Mouse (Mus musculus) heart, embryonic 11.5 days (tissue): ENCODE measurements at regions not wholly inside any gene's neighbourhood (a gene's known extent, or its start where the extent isn't known, plus 50 kb on each side); places are given as distances from the start of the nearest gene placed in this dataset.

Experiments used
- ATAC-seq: fragments of 200-750 bp; cut with Nextera tagmentation; replicated peaks from 2 replicates; pipeline ENCODE4 v1.8.0; 2017; ENCODE audit warnings: moderate library complexity; ENCODE audit not compliant: insufficient number of reproducible peaks, low FRiP score, low TSS enrichment
- H3K27ac ChIP-seq: fragments of 300-500 bp; sonication (generic); 2 replicates; pipeline ENCODE4 v1.5.1; 2014; ENCODE audit warnings: mild to moderate bottlenecking, low read depth, low read length
- H3K27me3 ChIP-seq: fragments of 300-500 bp; sonication (generic); 2 replicates; pipeline ENCODE4 v1.6.1; 2014; ENCODE audit warnings: mild to moderate bottlenecking, low read length, mixed read lengths; ENCODE audit not compliant: control insufficient read depth, insufficient read depth
- H3K36me3 ChIP-seq: fragments of 300-500 bp; sonication (generic); 2 replicates; pipeline ENCODE4 v1.6.1; 2014; ENCODE audit warnings: mild to moderate bottlenecking, low read length, moderate library complexity, mixed read lengths; ENCODE audit not compliant: control insufficient read depth, insufficient read depth
- H3K4me1 ChIP-seq: fragments of 300-500 bp; sonication (generic); 2 replicates; pipeline ENCODE4 v1.6.1; 2014; ENCODE audit warnings: low read length; ENCODE audit not compliant: control insufficient read depth, insufficient read depth
- H3K4me2 ChIP-seq: fragments of 300-500 bp; sonication (generic); 2 replicates; pipeline ENCODE4 v1.6.1; 2014; ENCODE audit warnings: mild to moderate bottlenecking, moderate library complexity
- H3K4me3 ChIP-seq: fragments of 300-500 bp; sonication (generic); 2 replicates; pipeline ENCODE4 v1.5.1; 2014; ENCODE audit warnings: low read depth, low read length
- H3K9ac ChIP-seq: fragments of 300-500 bp; sonication (generic); 2 replicates; pipeline ENCODE4 v1.6.1; 2014; ENCODE audit warnings: mild to moderate bottlenecking, low read depth, low read length, moderate library complexity
- H3K9me3 ChIP-seq: fragments of 300-500 bp; sonication (generic); replicated peaks from 2 replicates; pipeline ENCODE4 v1.6.1; 2016; ENCODE audit warnings: low read length; ENCODE audit not compliant: control insufficient read depth
- WGBS: fragments of 180-500 bp; shearing (Covaris S2); extraction: QIAGEN DNeasy Blood & Tissue Kit; methylation state at CpG from one replicate; pipeline ENCODE4 v1.1.7; 2014; ENCODE audit not compliant: insufficient replicate concordance; 5-methylcytosine and 5-hydroxymethylcytosine counted together

DNA sequence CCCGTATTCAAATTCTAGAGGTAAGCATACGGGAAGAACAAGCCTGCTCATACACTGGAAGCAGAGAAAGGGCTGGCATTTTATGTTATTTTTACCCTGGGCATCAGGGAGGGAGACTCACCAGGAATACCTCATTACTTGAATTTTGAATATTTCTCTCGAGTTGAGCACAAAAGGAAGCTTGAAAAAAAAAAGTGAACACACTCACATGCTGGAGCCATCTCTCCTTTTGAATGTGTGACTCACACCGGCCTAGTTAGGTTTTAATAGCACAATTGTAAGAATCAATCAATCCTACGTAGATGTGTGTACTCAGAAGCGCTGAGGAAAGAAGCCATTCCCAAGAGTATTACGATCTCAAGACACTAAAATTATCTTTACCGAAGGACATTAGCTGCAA is 172.2 kb upstream of the Grik3 start:
- Histone ChIP-seq H3K36me3 (no peaks in the 10 kb centered on the region), H3K27ac (no peak overlapping the region), H3K9ac (no peak overlapping the region), H3K4me2 (no peak overlapping the region), H3K4me1 (no peaks in the 10 kb centered on the region), H3K27me3 (peaks cover 21% of the 10 kb centered on the region), H3K9me3 (no peaks in the 10 kb centered on the region), H3K4me3 (no peak overlapping the region)
- no peak for ATAC-seq
- WGBS: 32% methylated on average over 8 of the region's 8 CpGs

- H3K27me3 ChIP-seq: peaks cover 21% of the 10 kb centered on the region
- no peak overlapping the region for H3K27ac ChIP-seq
- H3K9ac ChIP-seq: no peak overlapping the region
- no peak overlapping the region for H3K4me2 ChIP-seq
- H3K36me3 ChIP-seq: no peaks in the 10 kb centered on the region
- no peak for ATAC-seq
- WGBS: 58% methylated on average over 3 of the region's 3 CpGs
- no peaks in the 10 kb centered on the region for H3K4me1 ChIP-seq
- H3K9me3 ChIP-seq: no peaks in the 10 kb centered on the region
- no peak overlapping the region for H3K4me3 ChIP-seq
Observed at GRCm38 (mm10) chr4:125316876-125317275, 173.6 kb upstream of the Grik3 start.

DNA sequence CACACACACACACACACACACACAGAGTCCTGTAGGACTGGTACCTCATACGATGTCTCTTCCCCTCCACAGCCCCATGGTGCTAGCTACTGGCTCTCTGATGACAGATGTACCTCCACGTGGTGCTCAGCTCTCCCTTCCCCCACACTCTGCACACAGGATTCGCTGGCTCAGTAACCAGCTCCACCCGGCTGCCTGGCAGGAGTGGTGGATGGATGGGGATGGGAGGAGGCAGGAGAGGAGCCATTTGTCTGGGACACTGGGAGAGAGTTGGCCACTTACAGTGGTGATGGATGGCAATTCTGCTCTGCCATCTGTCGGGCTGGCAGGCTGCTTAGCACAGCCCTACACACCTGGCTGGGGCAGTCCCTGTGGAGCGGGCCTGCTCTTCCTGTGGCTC is 174.7 kb upstream of the Grik3 start:
- 11% methylated on average over 6 of the region's 6 CpGs for WGBS
- Histone ChIP-seq H3K4me2 (no peak overlapping the region), H3K36me3 (no peaks in the 10 kb centered on the region), H3K9me3 (no peaks in the 10 kb centered on the region), H3K27me3 (peaks cover 21% of the 10 kb centered on the region), H3K4me3 (no peak overlapping the region), H3K4me1 (no peaks in the 10 kb centered on the region), H3K9ac (no peak overlapping the region), H3K27ac (no peak overlapping the region)
- ATAC-seq: no peak

DNA sequence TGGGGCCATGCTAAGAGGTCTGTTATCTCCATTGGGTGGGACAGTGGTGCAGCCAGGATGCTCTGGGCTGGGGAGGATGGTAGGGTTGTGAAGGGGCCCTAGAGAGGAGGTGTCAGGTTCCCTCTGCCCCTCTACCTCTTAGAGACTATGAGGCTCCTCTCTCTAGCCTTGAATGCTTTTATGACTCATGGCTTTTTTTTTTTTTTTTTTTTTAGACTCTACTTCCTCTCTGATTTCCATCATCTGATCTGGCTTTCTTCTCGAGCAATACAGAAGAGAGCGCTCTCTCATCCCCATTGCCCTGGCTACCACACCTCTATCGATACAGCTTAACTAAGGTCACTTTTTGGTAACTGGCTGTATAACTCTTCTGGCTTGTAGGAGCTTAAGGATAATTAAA is 176.6 kb upstream of the Grik3 start:
- 77% methylated on average over 3 of the region's 3 CpGs for WGBS
- H3K9ac ChIP-seq: no peak overlapping the region

GRCm38 (mm10) chr4:125313252-125313651 is 177.2 kb upstream of the Grik3 start:
- no peak for ATAC-seq
- Histone ChIP-seq H3K9me3 (no peaks in the 10 kb centered on the region), H3K27me3 (peaks cover 18% of the 10 kb centered on the region), H3K9ac (no peak overlapping the region), H3K36me3 (no peaks in the 10 kb centered on the region), H3K27ac (no peak overlapping the region), H3K4me3 (no peak overlapping the region), H3K4me2 (no peak overlapping the region), H3K4me1 (no peaks in the 10 kb centered on the region)
- 10% methylated on average over 11 of the region's 11 CpGs for WGBS

More for the DNA sequence above, 176.6 kb upstream of the Grik3 start:
- Histone ChIP-seq H3K27ac (no peak overlapping the region), H3K4me2 (no peak overlapping the region), H3K27me3 (peaks cover 18% of the 10 kb centered on the region), H3K9me3 (no peaks in the 10 kb centered on the region), H3K4me3 (no peak overlapping the region), H3K4me1 (no peaks in the 10 kb centered on the region), H3K36me3 (no peaks in the 10 kb centered on the region)
- no peak for ATAC-seq

DNA sequence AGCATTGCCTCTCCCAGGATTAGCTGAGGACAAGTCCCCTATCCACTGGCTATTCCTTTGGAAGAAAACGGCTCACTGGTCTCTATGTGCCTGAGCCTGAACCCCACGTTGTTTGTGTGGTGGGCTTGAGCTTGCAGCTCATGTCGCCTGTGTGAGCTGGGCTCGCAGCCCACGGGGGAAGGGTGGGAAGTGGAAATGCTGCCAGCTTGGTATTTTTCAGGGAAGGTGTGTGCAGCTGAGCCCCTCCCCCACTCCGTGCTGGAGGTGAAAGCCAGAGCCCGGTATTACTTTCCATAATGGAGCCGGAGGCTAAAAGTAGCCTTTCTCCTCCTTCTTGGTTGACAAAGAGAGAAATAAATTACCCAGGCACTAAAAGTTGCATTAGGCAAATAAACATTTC is 180.5 kb upstream of the Zc3h12a start:
- Histone ChIP-seq H3K4me3 (no peak overlapping the region), H3K27me3 (no peaks in the 10 kb centered on the region), H3K36me3 (no peaks in the 10 kb centered on the region), H3K4me1 (no peaks in the 10 kb centered on the region), H3K9ac (no peak overlapping the region), H3K27ac (no peak overlapping the region), H3K4me2 (no peak overlapping the region), H3K9me3 (no peaks in the 10 kb centered on the region)
- ATAC-seq: no peak
- 38% methylated on average over 8 of the region's 8 CpGs for WGBS

GRCm38 (mm10) chr4:125305766-125306165 is 178.1 kb upstream of the Zc3h12a start:
- 68% methylated on average over 6 of the region's 6 CpGs for WGBS
- no peaks in the 10 kb centered on the region for H3K27me3 ChIP-seq
- no peak overlapping the region for H3K4me2 ChIP-seq
- H3K27ac ChIP-seq: no peak overlapping the region
- H3K4me3 ChIP-seq: no peak overlapping the region
- no peaks in the 10 kb centered on the region for H3K9me3 ChIP-seq
- no peak overlapping the region for H3K9ac ChIP-seq
- ATAC-seq: no peak
- no peaks in the 10 kb centered on the region for H3K36me3 ChIP-seq
- H3K4me1 ChIP-seq: no peaks in the 10 kb centered on the region

DNA sequence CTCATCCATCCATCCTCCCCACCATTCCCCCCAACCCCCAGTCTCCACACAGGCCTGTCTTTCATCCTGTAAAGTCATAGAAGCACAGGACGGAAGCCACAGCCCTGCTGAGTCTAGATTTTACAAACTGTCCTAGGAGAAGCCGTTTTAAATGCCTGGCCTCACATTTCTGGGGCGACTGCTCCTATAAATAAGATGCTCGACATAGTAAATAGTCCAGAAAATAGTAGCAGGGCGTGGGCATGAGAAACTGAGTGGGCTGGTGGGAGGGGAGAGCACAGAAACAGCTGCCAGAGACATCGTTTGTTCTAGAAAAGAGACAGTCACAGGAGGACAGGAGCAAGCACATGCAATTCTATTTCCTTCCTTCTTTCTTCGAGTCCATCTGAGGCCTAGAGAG is 175.0 kb upstream of the Zc3h12a start:
- Histone ChIP-seq H3K4me1 (no peaks in the 10 kb centered on the region), H3K4me3 (no peak overlapping the region), H3K36me3 (no peaks in the 10 kb centered on the region), H3K27ac (no peak overlapping the region), H3K27me3 (no peaks in the 10 kb centered on the region), H3K9ac (no peak overlapping the region), H3K4me2 (no peak overlapping the region), H3K9me3 (no peaks in the 10 kb centered on the region)
- ATAC-seq: no peak
- WGBS: 61% methylated on average over 7 of the region's 7 CpGs

- no peak overlapping the region for H3K27ac ChIP-seq
- no peaks in the 10 kb centered on the region for H3K4me1 ChIP-seq
- no peak overlapping the region for H3K4me3 ChIP-seq
- WGBS: 23% methylated on average over 33 of the region's 33 CpGs
- H3K4me2 ChIP-seq: no peak overlapping the region
- no peaks in the 10 kb centered on the region; the same call in 1 of the 2 replicates for H3K27me3 ChIP-seq
- no peaks in the 10 kb centered on the region for H3K9me3 ChIP-seq
- no peak for ATAC-seq
- H3K36me3 ChIP-seq: no peaks in the 10 kb centered on the region
- no peak overlapping the region for H3K9ac ChIP-seq
Observed at GRCm38 (mm10) chr4:125300503-125301457, 173.1 kb upstream of the Zc3h12a start.
